Mouse (Mus musculus): Measurements from ENCODE around the gene Fgg.

- no peak for TF ChIP-seq POLR2AphosphoS5 (IDR thresholded peaks at IDR 0.05; ENCODE audit: insufficient replicate concordance, low read depth, low read length)
- TF ChIP-seq CTCF (IDR thresholded peaks at IDR 0.05; ENCODE audit: low read depth, low read length), result no peak
These were observed 25.7 kb upstream of the Fgg start for GRCm38 (mm10) chr3:82981861-82982260.

Data from G1E (cell line).